Mouse (Mus musculus): ENCODE measurements at regions not wholly inside any gene's neighbourhood (a gene's known extent, or its start where the extent isn't known, plus 50 kb on each side); places are given as distances from the start of the nearest gene placed in this dataset.

- Histone ChIP-seq H3K27ac (ENCODE audit: low read depth, low read length) (no peak overlapping the region), H3K9me3 (ENCODE audit: low read length) (no peaks in the 10 kb centered on the region), H3K27me3 (ENCODE audit: insufficient read depth, low read length) (no peaks in the 10 kb centered on the region), H3K4me3 (ENCODE audit: low read depth, low read length) (peak overlapping the region; percentile 6), H3K4me2 (ENCODE audit: low read depth) (peak overlapping the region; percentile 21), H3K9ac (no peak overlapping the region), H3K36me3 (ENCODE audit: insufficient read depth) (no peaks in the 10 kb centered on the region), H3K4me1 (ENCODE audit: insufficient read depth) (no peaks in the 10 kb centered on the region)
- DNase-seq (peak; percentile 47), ATAC-seq (peak; percentile 63; the same call in 1 of the 2 replicates)
- 21% methylated on average over 8 of the region's 8 CpGs for WGBS
- TF ChIP-seq CTCF (IDR thresholded peaks at IDR 0.05; ENCODE audit: low read depth): no peak
Observed at GRCm38 (mm10) chr2:45356558-45357170, 239.5 kb upstream of the Zeb2 start.

GRCm38 (mm10) chr2:45356021-45356420 is 238.8 kb upstream of the Zeb2 start:
- DNase-seq (peak; percentile 60), ATAC-seq (peak; percentile 34; the same call in 1 of the 2 replicates)
- Histone ChIP-seq H3K9ac (no peak overlapping the region), H3K4me2 (ENCODE audit: low read depth) (peak overlapping the region; percentile 21), H3K4me1 (ENCODE audit: insufficient read depth) (no peaks in the 10 kb centered on the region), H3K4me3 (ENCODE audit: low read depth, low read length) (peak overlapping the region; percentile 6), H3K27me3 (ENCODE audit: insufficient read depth, low read length) (no peaks in the 10 kb centered on the region), H3K27ac (ENCODE audit: low read depth, low read length) (no peak overlapping the region), H3K36me3 (ENCODE audit: insufficient read depth) (no peaks in the 10 kb centered on the region), H3K9me3 (ENCODE audit: low read length) (no peaks in the 10 kb centered on the region)
- WGBS: 32% methylated on average over 12 of the region's 12 CpGs
- TF ChIP-seq CTCF (IDR thresholded peaks at IDR 0.05; ENCODE audit: low read depth): no peak

- H3K4me1 ChIP-seq (ENCODE audit: insufficient read depth): no peaks in the 10 kb centered on the region
- no peak overlapping the region for H3K4me3 ChIP-seq (ENCODE audit: low read depth, low read length)
- H3K36me3 ChIP-seq (ENCODE audit: insufficient read depth): no peaks in the 10 kb centered on the region
- no peak for TF ChIP-seq CTCF (IDR thresholded peaks at IDR 0.05; ENCODE audit: low read depth)
- no peaks in the 10 kb centered on the region for H3K27me3 ChIP-seq (ENCODE audit: insufficient read depth, low read length)
- no peak overlapping the region for H3K9ac ChIP-seq
- H3K27ac ChIP-seq (ENCODE audit: low read depth, low read length): no peak overlapping the region
- 86% methylated on average over 1 of the region's 1 CpGs for WGBS
- no peak overlapping the region for H3K4me2 ChIP-seq (ENCODE audit: low read depth)
- DNase-seq: no peak
- H3K9me3 ChIP-seq (ENCODE audit: low read length): no peaks in the 10 kb centered on the region
- no peak for ATAC-seq
Observed at GRCm38 (mm10) chr2:45351529-45352133, 234.4 kb upstream of the Zeb2 start.

- no peak for TF ChIP-seq CTCF (IDR thresholded peaks at IDR 0.05; ENCODE audit: low read depth)
- Histone ChIP-seq H3K4me1 (ENCODE audit: insufficient read depth) (no peaks in the 10 kb centered on the region), H3K27ac (ENCODE audit: low read depth, low read length) (no peak overlapping the region), H3K9ac (no peak overlapping the region), H3K9me3 (ENCODE audit: low read length) (no peaks in the 10 kb centered on the region), H3K4me2 (ENCODE audit: low read depth) (no peak overlapping the region), H3K4me3 (ENCODE audit: low read depth, low read length) (no peak overlapping the region), H3K36me3 (ENCODE audit: insufficient read depth) (no peaks in the 10 kb centered on the region), H3K27me3 (ENCODE audit: insufficient read depth, low read length) (no peaks in the 10 kb centered on the region)
- no peak for DNase-seq
- 86% methylated on average over 5 of the region's 5 CpGs for whole genome bisulfite sequencing
- no peak for ATAC-seq
Observed at GRCm38 (mm10) chr2:45346358-45346757, 229.2 kb upstream of the Zeb2 start.

GRCm38 (mm10) chr2:45339866-45340265 is 222.7 kb upstream of the Zeb2 start:
- no peak overlapping the region for H3K9ac ChIP-seq
- no peaks in the 10 kb centered on the region for H3K27me3 ChIP-seq (ENCODE audit: insufficient read depth, low read length)
- H3K4me2 ChIP-seq (ENCODE audit: low read depth): no peak overlapping the region
- no peaks in the 10 kb centered on the region for H3K4me1 ChIP-seq (ENCODE audit: insufficient read depth)
- no peak overlapping the region for H3K27ac ChIP-seq (ENCODE audit: low read depth, low read length)
- DNase-seq (no peak), ATAC-seq (peak; percentile 34; the same call in 1 of the 2 replicates)
- no peak for TF ChIP-seq CTCF (IDR thresholded peaks at IDR 0.05; ENCODE audit: low read depth)
- no peaks in the 10 kb centered on the region for H3K9me3 ChIP-seq (ENCODE audit: low read length)
- 42% methylated on average over 1 of the region's 1 CpGs for WGBS
- no peak overlapping the region for H3K4me3 ChIP-seq (ENCODE audit: low read depth, low read length)
- no peaks in the 10 kb centered on the region for H3K36me3 ChIP-seq (ENCODE audit: insufficient read depth)

- Histone ChIP-seq H3K4me1 (ENCODE audit: insufficient read depth) (no peaks in the 10 kb centered on the region), H3K4me2 (ENCODE audit: low read depth) (no peak overlapping the region), H3K9me3 (ENCODE audit: low read length) (no peaks in the 10 kb centered on the region), H3K27ac (ENCODE audit: low read depth, low read length) (no peak overlapping the region), H3K36me3 (ENCODE audit: insufficient read depth) (no peaks in the 10 kb centered on the region), H3K4me3 (ENCODE audit: low read depth, low read length) (no peak overlapping the region), H3K27me3 (ENCODE audit: insufficient read depth, low read length) (no peaks in the 10 kb centered on the region), H3K9ac (no peak overlapping the region)
- DNase-seq (no peak), ATAC-seq (no peak)
- no peak for TF ChIP-seq CTCF (IDR thresholded peaks at IDR 0.05; ENCODE audit: low read depth)
Observed at GRCm38 (mm10) chr2:45338809-45339208, 221.6 kb upstream of the Zeb2 start.

GRCm38 (mm10) chr2:45316945-45317565 is 199.9 kb upstream of the Zeb2 start:
- H3K4me2 ChIP-seq (ENCODE audit: low read depth): no peak overlapping the region
- no peaks in the 10 kb centered on the region for H3K36me3 ChIP-seq (ENCODE audit: insufficient read depth)
- H3K9ac ChIP-seq: no peak overlapping the region
- no peak overlapping the region for H3K27ac ChIP-seq (ENCODE audit: low read depth, low read length)
- no peak for ATAC-seq
- H3K4me3 ChIP-seq (ENCODE audit: low read depth, low read length): no peak overlapping the region
- no peaks in the 10 kb centered on the region for H3K27me3 ChIP-seq (ENCODE audit: insufficient read depth, low read length)
- DNase-seq: no peak
- H3K9me3 ChIP-seq (ENCODE audit: low read length): 0 out of 2 replicates have a peak, but pooled peaks cover 3% of the 10 kb centered on the region
- H3K4me1 ChIP-seq (ENCODE audit: insufficient read depth): no peaks in the 10 kb centered on the region
- TF ChIP-seq CTCF (IDR thresholded peaks at IDR 0.05; ENCODE audit: low read depth): no peak
- WGBS: 75% methylated on average over 4 of the region's 4 CpGs

Data from forebrain, postnatal 0 days (tissue).